Mouse (Mus musculus) frontal cortex, adult 2 months (tissue): ENCODE results near the gene Wdr20. TPM values are rescaled to one million over a fixed set of nuclear protein-coding genes. Genes with fewer than 3 reads are reported as not detected.
A peak's percentile ranks its signal among the peaks of the same experiment; 100 is the strongest.

Source experiments
- DNase-seq, 2 experiments: peaks; one replicate each; pipeline ENCODE4 v3.0.0; 2022; ENCODE audit warnings: low spot score in 1 of 2; ENCODE audit errors: extremely low spot score in 1 of 2
- polyA plus RNA-seq: library from polyadenylated mRNA; depleted of rRNA; stranded (reverse); fragments of >200 nt; gene quantifications from 2 replicates; pipeline ENCODE4 v1.2.3, GENCODE M21; 2012

Gene Wdr20
- polyA plus RNA-seq, 1 experiment, result 25.6 TPM

DNA sequence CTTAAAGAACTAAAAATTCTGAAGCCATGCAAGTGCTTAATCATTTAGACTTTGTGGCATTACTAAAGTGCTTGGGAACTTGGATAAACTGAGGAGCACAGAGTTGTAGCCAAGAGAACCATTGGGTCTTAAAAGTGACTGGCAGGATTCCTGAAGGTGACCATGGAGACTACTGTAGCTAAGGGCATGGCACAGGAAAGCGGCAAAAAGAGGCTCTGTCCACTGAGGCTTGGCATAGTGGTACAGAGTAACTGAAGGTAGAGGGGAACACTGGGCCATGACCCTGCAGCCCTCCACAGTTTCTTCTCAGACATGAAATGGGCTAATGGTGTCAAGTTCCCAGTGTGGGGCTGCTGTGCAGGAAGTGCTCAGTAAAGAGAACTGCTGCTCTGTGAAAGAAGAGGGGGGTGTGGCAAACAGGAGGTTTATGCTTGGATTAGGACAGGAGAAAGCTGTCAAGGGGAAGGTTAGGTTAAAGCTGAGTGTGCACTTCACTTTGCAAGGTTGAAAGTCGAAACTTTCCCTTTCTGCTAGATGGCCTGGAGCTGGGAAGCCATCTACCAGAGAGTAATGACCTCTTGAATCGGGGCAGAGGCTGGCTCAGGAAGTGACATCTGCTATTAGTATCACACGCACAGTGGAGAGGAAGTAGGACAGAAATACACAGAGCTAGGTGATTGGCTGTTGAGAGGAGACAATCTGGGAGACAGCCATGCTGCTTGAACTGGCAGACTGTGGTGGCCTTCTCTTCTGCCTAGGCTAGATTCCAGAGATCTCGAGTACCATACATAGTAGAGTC is 38.1 kb downstream of the Wdr20 start:
- no peak for DNase-seq

DNA sequence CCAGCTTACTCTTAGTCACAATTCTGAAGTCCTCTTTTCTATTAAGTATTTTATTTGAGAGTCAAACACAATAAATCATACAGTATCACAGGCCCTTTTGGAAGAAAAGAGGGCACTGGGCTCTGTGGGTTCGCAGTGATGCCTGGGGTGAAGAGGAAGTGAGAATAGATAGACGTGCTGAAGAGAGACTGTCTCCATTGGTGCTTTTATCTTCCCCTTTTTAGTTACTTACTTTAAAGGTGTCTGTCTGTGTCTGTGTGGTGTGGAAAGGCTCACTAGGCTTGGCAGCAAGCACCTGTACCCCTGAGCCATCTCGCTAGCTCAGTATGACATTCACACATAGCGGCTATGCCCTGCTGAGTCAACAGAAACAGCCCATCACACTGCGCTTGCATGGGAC is 40.1 kb downstream of the Wdr20 start:
- DNase-seq, result no peak

DNA sequence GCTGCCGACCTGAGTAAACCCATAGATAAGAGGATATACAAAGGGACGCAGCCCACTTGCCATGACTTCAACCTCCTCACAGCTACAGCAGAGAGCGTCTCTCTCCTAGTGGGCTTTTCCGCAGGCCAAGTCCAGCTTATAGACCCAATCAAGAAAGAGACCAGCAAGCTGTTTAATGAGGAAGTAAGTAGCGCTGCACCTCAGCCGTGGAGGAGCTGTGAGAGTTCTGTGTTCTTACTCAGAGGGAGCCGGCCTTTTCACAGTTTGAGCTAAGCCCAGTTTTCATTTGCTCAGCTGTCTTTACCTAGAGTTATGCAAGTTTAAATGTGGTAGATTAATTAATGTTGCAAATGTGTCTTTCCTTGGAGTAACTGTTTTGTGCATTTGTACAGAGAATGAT is 41.6 kb downstream of the Wdr20 start:
- no peak for DNase-seq

DNA sequence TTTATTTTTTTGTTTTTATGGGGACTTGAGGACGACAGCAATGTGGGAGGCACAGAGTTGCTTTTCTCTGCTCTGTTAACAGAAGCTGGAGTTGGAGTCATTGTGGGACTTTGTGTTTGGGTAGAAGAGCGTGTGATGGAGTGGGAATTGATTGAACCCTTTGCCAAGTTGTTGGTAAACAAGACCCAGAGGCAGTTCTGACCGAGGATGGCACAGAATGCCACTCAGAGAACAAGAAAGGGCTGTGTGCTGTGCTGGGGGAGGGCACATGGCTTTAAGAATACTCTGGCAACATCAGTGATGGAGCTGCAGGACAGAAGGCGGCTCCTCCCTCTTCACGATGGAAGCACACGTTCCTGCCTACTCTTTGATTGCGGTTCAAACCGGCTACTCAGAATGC is 43.4 kb downstream of the Wdr20 start:
- DNase-seq, result no peak

DNA sequence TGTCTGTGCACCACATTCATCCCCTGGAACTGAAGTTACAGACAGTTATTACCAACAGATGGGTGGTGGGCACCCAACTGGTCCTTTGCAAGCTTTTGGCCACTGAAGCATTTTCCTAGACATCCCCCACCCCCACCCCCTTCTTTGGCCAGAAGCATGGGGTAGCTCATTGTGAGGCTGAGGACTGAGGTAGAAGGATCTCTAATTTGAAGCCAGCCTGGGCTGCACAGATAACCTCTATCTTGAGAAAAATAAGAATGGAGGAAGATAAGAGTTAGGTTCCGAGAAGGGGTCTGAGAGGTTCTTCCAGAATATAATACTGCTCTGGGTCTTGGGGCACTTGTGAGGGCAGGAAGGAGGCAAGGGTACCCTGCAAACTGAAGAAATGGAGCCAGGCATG is 44.5 kb downstream of the Wdr20 start:
- no peak for DNase-seq

DNA sequence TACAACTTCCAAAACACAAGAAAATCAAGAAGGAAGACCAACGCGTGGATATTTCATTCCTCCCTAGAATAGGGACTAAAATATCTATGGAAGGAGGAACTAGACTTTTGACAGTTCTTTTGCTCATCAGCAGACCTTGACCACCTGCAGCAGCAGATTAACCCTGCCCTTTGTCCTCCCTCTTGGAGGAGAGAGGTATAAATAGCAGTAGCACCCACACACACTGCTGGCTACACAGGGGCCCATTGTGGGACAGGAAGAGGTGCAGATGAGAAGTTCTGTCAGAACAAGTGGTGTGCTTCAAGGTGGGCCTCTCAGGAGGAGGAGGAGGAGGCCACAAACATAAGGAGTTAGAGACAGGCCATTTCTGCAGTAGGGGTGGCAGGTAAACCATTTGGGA is 46.5 kb downstream of the Wdr20 start:
- DNase-seq, result no peak

DNA sequence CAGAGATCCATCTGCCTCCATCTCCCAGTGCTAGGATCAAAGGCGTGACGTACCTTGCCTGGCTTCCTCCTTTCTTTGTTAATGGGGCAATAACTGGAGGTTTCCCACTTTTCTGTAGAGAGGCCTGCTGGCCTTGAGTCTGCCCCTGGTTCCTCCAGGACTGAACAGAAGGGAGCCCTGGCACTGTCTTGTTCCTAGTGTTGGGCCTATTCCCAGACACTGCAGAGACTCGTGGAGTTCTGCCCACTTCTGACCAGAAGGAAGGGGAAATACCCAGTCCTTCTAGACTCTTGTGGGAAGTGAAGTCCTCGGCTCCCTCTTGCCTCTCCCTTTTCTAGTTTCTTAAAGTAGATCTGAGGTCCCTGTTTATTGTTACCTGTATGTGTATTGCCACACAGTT is 48.5 kb downstream of the Wdr20 start:
- DNase-seq, result peak in 1 of 2 experiments; percentile 45

DNA sequence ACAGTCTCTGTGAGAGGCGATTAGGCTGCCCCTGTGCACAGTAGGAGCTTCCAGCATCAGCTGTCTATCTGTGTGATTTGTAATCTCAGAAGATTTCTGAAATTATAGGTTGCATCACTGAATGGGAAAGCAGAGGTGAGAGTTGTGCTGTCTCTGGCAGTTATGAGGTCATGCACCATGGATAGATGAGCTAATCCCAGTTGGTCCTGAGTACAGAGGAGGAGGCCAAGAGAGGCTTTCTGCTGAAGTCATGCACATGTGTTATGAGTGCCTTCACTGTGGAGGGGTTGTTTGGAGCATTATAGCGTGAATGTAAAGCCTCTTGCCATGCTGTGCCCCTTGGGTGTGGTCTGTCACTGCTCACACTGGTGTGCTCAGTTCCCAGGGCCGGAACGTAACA is 52.8 kb downstream of the Wdr20 start:
- DNase-seq, result no peak

DNA sequence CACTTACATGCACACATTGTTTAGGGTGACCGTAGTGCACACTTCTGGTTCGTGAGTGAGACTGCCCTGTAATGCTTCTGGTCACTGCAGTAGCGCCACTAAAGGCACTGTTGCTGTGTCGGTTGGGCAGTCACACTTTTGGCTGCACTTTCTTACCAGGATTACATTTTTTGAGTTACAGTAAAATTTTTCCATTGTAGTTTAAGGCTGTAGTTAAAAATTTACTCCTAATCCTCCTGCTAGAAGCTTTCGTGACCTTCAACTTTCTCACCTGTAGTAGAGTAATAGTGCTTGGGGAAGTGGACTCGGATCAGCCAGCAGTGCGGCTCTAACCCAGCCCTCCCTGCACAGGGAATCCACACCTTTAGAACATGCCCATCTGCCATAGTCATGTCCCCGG is 53.3 kb downstream of the Wdr20 start:
- no peak for DNase-seq

DNA sequence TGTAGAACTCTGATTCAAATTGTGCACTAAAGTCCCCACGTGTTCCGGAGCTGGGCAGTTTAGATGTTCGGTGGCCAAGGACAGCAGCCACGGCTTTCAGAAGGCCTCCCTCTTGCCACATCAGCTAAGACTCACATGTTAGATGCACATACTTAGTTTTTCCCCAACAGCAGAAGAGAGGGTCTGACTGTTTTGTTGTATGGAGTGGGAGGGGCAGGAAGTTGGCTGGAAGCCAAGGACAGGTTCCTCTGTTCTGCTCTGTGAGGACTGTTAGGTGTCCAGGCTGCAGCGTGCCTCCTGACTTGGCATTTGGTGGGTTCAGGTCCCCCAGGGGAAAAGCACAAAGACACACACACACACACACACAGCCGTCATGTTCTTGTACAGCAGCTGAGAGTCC is 57.3 kb downstream of the Wdr20 start:
- no peak for DNase-seq

DNA sequence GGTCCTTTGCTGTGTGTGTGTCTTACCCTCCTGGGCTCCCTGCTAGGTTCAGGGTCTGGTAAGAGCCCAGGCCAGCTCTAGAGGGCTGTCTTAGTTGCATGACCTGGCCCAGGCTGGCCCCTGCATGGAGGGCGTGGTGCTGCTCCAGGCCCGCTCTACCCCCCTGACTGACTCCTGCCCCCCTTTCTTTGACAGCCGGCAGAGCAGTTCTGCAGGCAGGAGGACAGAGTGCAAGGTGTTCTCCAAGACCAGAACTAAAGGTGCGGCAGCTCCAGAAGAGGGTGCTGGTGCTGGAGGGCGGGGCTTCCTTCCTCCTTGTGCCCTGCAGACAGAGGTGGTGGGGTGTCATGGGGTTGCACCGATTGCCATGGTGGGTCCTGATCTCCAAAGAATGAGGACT is 59.0 kb downstream of the Wdr20 start:
- DNase-seq, result no peak

DNA sequence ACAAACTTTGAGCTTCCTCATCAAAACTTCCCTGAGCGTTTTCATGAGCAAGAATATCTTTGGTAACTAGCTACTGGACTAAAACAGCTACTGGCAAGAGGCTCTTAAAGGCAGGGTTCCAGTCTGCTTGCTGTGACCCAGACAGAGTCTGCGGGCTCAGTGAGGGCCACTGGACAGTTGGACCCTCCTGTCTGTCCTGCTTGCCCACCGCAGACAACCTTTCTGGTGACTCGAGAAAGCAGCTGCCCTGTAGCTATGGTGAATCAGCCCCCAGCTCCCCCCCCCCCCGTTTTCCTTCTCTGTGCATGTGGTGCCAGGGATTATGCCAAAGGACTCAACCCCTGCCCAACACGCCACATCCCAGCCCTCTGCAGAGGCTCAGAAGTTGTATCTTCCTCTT is 59.5 kb downstream of the Wdr20 start:
- DNase-seq, result no peak

DNA sequence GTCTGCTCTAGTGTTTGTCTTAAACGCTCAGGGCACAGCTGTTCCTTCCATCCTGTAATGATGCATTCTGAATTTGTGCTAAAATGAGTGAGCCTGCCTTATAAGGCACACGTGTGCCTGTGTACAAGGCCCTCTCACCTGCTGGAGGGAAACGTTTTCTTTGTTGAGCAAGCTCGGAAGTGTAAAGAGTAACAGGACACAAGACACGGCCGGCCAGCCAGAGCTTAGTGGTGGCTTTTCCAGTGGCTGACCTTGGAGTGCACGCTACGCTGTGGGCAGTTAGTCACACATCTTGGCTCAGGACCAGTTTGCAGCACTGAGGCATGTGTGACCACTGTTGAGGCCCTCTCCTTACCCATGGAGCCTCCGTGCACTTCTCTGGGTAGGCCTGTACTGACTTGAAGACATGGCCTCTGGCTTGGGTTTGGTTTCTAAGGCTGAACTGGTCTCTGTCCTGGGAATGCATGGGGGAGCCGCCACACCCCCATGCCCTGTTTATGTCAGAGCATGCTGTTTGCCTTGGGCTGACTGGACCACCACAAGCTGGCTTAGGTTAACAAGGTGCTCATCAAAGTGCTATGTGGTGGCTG is 60.2 kb downstream of the Wdr20 start:
- no peak for DNase-seq

DNA sequence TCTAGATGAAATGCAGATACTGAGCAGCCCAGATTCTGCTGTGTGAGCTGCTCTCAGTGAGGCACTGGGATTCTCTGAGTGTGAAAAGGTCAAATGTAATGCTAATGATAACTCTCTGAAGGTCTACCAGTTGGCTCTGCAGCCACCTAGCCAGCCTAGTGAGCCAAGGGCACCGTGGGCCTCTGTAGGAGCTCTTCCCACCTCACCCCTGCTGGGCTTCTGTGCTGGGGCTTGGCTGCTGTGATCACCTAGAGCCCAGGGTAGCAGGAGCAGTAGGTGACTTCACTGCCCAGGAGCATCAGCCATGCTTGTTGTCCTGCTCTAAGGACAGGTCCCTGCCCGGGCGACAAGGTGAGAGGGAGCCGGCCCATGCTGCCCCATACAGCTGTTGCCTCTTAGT is 61.5 kb downstream of the Wdr20 start:
- DNase-seq, result no peak

DNA sequence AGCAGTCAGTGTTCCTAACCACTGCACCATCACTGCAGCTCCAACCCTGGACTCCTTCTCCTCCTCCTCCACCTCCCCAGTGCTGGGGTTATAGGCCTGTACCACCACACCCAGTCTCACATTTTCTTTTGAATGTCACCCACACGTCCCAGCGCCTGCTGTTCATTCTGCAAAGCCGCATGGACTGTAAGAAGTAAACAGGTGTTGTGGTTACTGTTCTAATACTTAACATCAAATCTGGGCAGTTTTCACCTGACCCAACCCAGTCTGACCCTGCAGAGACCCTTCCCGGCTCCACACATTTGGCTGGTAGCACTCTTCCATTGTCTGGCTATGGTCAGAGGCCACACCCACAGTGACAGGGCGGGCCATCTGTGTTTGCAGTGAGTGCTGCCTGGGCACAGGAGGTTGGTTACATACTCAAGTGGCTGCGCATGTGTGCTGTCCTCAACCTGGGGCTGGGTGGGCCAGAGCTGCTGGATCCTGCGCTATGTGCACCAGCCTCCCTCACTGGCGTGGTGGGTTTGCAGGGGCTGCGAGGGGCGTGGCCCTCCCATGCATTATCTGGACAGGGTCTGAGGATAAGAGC is 64.2 kb downstream of the Wdr20 start:
- DNase-seq, result no peak

DNA sequence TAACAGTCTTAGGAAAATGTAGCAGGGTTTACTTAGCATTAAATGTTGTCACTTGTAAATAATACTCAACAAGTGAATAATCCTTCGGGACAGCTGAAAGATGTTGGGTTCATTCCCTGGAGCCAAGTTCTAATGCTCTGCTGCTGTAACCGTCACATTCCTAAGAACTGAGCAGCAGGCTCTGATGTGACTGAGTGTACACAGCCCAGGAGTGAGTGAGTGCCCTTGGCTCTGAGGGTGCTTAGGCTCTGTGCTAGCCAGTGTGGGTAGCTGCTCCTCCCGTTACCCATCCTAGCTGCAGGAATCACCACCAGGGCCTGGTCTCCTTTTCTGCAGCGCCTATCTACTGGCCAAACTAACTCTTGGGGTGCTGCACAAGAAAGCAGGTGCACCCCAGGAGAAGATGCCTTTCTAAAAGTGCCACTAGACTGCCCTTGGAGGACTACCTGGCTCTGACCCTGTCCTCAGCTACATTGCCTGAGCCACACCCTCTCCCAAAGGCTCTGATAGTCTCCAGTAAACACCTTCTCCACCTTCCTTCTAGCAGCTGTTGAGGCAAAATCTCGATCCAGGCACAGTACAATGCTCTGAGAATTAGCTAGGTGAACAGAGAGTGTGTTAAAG is 65.0 kb downstream of the Wdr20 start:
- no peak for DNase-seq

DNA sequence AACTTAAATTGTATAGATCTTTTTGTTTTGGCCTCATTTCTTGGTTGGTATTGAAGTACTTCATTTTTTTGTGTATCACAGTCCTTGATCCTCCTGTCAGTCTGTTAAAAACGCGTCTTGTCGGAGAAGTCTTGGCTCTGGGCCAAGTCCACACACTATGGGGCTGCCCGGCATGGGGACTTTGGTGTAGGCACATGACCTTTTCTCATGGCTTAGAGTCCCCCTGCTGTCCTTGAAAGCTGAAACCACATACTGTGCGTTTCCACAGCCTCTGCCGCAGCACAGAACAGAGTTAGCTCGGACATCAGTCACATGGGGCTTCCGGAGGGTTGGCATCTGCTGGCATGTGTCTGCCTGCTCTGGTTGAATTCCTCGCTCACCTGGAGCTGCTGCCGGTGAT is 66.5 kb downstream of the Wdr20 start:
- DNase-seq, result peak in 1 of 2 experiments; percentile 17

DNA sequence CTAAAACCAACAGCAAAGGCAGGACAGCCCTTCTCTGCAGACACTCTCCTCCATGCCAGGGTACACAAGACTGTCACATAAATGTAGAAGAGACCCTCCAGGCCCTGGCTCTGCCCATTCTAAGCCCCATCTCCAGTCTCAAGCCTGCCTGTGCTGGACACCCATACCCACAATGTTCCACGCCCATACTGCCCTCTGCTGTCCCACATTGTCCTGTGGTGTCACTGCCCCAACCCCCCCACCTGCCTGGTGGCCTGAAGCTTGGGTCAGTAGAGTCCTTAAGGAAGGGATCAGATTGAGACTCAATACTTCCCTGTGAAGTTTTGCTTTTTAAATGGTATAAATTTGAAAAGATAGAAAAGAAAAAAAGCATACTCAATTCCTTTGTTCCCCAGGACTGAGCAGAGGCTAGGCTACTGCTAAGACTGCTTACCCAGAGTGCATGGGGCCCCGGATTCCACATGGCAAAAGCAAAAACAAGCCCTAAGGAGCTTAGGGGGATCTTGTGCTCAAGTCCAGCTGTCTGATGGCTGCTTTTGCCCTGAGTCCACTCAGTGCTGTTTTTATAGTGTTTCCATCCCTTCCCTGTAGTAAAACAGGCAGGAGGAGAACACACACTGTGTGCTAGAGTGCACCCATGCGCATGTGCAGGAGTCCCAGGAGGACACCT is 68.7 kb downstream of the Wdr20 start:
- DNase-seq, result peak in 1 of 2 experiments; percentile 38

DNA sequence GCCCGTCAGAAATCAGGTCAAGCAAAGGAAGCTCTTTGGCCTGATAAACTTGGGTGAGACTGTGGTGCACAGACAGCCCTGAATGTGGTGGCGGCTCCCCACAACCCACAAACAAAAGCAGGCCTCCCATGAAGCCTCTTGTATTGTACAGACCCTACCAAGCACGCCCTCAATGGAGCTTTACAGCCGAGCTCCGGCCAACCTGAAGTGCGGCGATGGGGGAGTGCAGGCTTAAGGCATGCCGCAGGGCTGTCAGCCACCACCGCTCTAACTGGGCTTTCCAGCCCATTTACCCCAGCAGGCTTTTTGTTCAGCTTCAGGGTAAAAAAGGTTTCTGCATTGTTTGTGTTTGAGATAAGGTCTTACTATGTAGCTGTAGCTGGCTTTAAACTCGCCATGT is 70.7 kb downstream of the Wdr20 start:
- DNase-seq, result no peak

DNA sequence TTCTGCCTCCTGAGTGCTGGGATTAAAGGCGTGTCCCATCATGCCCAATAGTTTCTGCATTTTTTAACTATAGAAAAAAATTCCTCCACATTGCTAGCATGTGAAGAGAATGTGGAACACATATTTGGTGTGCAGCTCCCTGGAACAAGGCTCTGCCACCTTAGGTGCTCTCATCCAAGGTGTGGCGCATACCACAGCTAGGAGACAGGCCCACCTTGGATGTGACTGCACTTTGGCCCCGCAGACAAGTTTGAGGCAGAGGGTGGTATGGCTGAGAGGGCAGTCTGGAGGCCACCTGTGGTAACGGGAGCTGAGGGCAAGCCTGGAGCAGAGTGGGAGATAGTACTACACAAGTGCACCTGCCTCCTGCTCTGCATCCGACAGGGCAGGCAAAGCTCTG is 71.1 kb downstream of the Wdr20 start:
- no peak for DNase-seq

DNA sequence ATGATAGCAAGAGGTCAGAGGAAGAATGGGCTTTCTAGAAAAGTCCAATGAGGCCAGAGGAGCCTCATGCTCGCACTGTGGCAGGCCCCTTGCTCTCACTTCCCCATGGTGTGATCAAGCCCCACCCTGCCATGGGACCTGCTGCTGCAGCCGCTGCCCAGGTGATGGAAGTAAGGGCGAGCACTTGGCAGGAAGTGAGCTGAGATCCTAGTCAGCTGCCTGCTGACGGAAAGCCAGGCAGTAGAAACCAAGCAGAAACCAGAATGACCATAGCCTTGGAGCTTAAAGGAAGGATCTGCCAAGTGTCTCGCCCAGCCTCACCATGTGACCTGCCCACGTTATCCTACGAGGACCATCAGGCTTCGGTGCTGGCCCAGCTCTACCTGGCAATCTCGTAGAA is 75.4 kb downstream of the Wdr20 start:
- no peak for DNase-seq
